Mouse (Mus musculus) stomach, embryonic 15.5 days (tissue): Measurements from ENCODE around the gene A430078G23Rik. TPM values are rescaled to one million over a fixed set of nuclear protein-coding genes. Genes with fewer than 3 reads are reported as not detected.
"Not testable (repeated sequence)": the region's sequence is repeated elsewhere in the genome, so short reads cannot be mapped to it uniquely, and the experiment has no call there.

Source experiments
- ATAC-seq: fragments of 200-750 bp; cut with Nextera tagmentation; 2 replicates; pipeline ENCODE4 v1.8.0; 2017; ENCODE audit warnings: low read depth, moderate number of reproducible peaks, moderate TSS enrichment; ENCODE audit not compliant: insufficient read depth, low FRiP score
- H3K27ac ChIP-seq: fragments of 300-500 bp; sonication (generic); 2 replicates; pipeline ENCODE4 v1.5.1; 2015; ENCODE audit warnings: mild to moderate bottlenecking, inconsistent platforms
- H3K27me3 ChIP-seq: fragments of 300-500 bp; sonication (generic); replicated peaks from 2 replicates; pipeline ENCODE4 v1.6.1; 2015; ENCODE audit warnings: inconsistent platforms
- H3K36me3 ChIP-seq: fragments of 300-500 bp; sonication (generic); 2 replicates; pipeline ENCODE4 v1.6.1; 2015; ENCODE audit warnings: inconsistent platforms
- H3K4me1 ChIP-seq: fragments of 300-500 bp; sonication (generic); 2 replicates; pipeline ENCODE4 v1.6.1; 2015; ENCODE audit warnings: inconsistent platforms
- H3K4me2 ChIP-seq: fragments of 300-500 bp; sonication (generic); 2 replicates; pipeline ENCODE4 v1.6.1; 2015; ENCODE audit warnings: mild to moderate bottlenecking, inconsistent platforms
- H3K4me3 ChIP-seq: fragments of 300-500 bp; sonication (generic); replicated peaks from 2 replicates; pipeline ENCODE4 v1.5.1; 2015; ENCODE audit warnings: inconsistent platforms
- H3K9ac ChIP-seq: fragments of 300-500 bp; sonication (generic); 2 replicates; pipeline ENCODE4 v1.6.1; 2015; ENCODE audit warnings: inconsistent platforms
- H3K9me3 ChIP-seq: fragments of 300-500 bp; sonication (generic); 2 replicates; pipeline ENCODE4 v1.6.1; 2016; ENCODE audit warnings: inconsistent platforms
- WGBS: fragments of 180-500 bp; shearing (Covaris S2); methylation state at CpG from one replicate; pipeline ENCODE4 v1.1.7; 2015; 5-methylcytosine and 5-hydroxymethylcytosine counted together
- polyA plus RNA-seq: library from polyadenylated mRNA; unstranded; fragments of >200 nt; fragmentation: Nextera tagmentation; extraction: Ambion mirVana; gene quantifications from 2 replicates; pipeline ENCODE4 v1.2.1, GENCODE M21; 2015

The A430078G23Rik gene
- polyA plus RNA-seq, 1 experiment from 2014 or later, result 0.71 TPM

- Histone ChIP-seq H3K4me1 (no peaks in the 10 kb centered on the region), H3K27ac (no peak overlapping the region), H3K36me3 (no peaks in the 10 kb centered on the region), H3K9ac (no peak overlapping the region), H3K9me3 (no peaks in the 10 kb centered on the region), H3K4me3 (no peak overlapping the region), H3K27me3 (no peaks in the 10 kb centered on the region), H3K4me2 (no peak overlapping the region)
- WGBS, result 43% methylated on average over 6 of the region's 6 CpGs
- ATAC-seq, result no peak
These were observed 22.6 kb upstream of the A430078G23Rik start for GRCm38 (mm10) chr8:3330662-3331061.

DNA sequence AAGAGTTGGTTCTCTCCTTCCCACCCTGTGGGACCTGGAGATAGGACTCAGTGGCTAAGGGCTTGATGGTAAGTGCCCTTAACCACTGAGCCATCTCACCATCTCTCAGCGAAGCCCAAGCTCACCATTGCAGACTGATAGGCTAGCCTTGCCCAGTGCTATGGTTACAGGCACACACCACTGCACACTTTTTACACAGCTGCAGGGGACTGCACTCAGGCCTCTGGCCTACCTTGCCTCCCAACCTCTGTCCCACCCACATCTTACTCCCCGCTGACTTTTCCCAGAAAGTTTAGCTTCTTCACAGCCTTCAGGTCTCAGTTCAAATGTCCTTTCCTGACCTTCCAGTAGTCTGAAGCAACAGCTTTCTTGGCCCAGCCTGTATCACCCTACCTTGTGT lies 21.5 kb upstream of the A430078G23Rik start:
- no peaks in the 10 kb centered on the region for H3K4me1 ChIP-seq
- no peak for ATAC-seq
- H3K4me2 ChIP-seq, result no peak overlapping the region
- H3K27me3 ChIP-seq, result no peaks in the 10 kb centered on the region
- H3K9ac ChIP-seq, result no peak overlapping the region
- no peaks in the 10 kb centered on the region for H3K36me3 ChIP-seq
- H3K27ac ChIP-seq, result no peak overlapping the region
- H3K9me3 ChIP-seq, result no peaks in the 10 kb centered on the region
- no peak overlapping the region for H3K4me3 ChIP-seq
- 78% methylated on average over 2 of the region's 2 CpGs for WGBS

- ATAC-seq, result no peak
- 92% methylated on average over 1 of the region's 1 CpGs for WGBS
- H3K9me3 ChIP-seq, result no peaks in the 10 kb centered on the region
- no peaks in the 10 kb centered on the region for H3K36me3 ChIP-seq
- H3K4me2 ChIP-seq, result no peak overlapping the region
- no peak overlapping the region for H3K27ac ChIP-seq
- no peaks in the 10 kb centered on the region for H3K4me1 ChIP-seq
- no peak overlapping the region for H3K4me3 ChIP-seq
- H3K9ac ChIP-seq, result no peak overlapping the region
- H3K27me3 ChIP-seq, result no peaks in the 10 kb centered on the region
These were observed 17.3 kb upstream of the A430078G23Rik start for GRCm38 (mm10) chr8:3335881-3336280.

GRCm38 (mm10) chr8:3336658-3337524 lies 16.3 kb upstream of the A430078G23Rik start:
- Histone ChIP-seq H3K9ac (no peak overlapping the region), H3K4me2 (no peak overlapping the region), H3K36me3 (no peaks in the 10 kb centered on the region), H3K9me3 (no peaks in the 10 kb centered on the region), H3K27ac (no peak overlapping the region), H3K27me3 (no peaks in the 10 kb centered on the region), H3K4me1 (no peaks in the 10 kb centered on the region), H3K4me3 (no peak overlapping the region)
- ATAC-seq, result peak; percentile 35; the same call in 1 of the 2 replicates
- 61% methylated on average over 9 of the region's 9 CpGs for WGBS

GRCm38 (mm10) chr8:3337525-3337824 lies 15.7 kb upstream of the A430078G23Rik start:
- not testable (repeated sequence) for H3K4me1 ChIP-seq, H3K9ac ChIP-seq, H3K27ac ChIP-seq, ATAC-seq, H3K36me3 ChIP-seq, H3K4me2 ChIP-seq, H3K27me3 ChIP-seq, H3K9me3 ChIP-seq, H3K4me3 ChIP-seq
- WGBS, result 79% methylated on average over 3 of the region's 3 CpGs

GRCm38 (mm10) chr8:3337971-3338370 lies 15.2 kb upstream of the A430078G23Rik start:
- Histone ChIP-seq H3K9ac (no peak overlapping the region), H3K27me3 (no peaks in the 10 kb centered on the region), H3K4me1 (no peaks in the 10 kb centered on the region), H3K4me2 (no peak overlapping the region), H3K27ac (no peak overlapping the region), H3K4me3 (no peak overlapping the region), H3K9me3 (no peaks in the 10 kb centered on the region), H3K36me3 (no peaks in the 10 kb centered on the region)
- ATAC-seq, result no peak
- WGBS, result 88% methylated on average over 11 of the region's 11 CpGs

DNA sequence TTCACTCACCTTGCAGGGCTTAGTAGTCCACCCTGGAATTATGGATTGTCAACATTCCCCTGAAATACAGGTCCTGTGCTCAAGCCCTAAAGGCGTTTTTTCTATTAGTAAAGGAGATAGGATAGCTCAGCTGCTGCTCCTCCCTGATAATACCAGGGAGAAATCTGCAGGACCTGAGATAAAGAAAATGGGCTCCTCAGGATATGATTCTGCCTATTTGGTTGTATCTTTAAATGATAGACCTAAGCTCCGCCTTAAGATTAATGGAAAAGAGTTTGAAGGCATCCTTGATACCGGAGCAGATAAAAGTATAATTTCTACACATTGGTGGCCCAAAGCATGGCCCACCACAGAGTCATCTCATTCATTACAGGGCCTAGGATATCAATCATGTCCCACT lies 12.5 kb upstream of the A430078G23Rik start:
- 84% methylated on average over 3 of the region's 3 CpGs for WGBS
- not testable (repeated sequence) for H3K27ac ChIP-seq, H3K27me3 ChIP-seq, H3K9ac ChIP-seq, H3K4me1 ChIP-seq, ATAC-seq, H3K4me2 ChIP-seq, H3K4me3 ChIP-seq, H3K36me3 ChIP-seq, H3K9me3 ChIP-seq

GRCm38 (mm10) chr8:3345337-3345736 lies 7.9 kb upstream of the A430078G23Rik start:
- Histone ChIP-seq H3K9me3 (no peaks in the 10 kb centered on the region), H3K36me3 (no peaks in the 10 kb centered on the region), H3K4me2 (no peak overlapping the region), H3K27me3 (no peaks in the 10 kb centered on the region), H3K9ac (no peak overlapping the region), H3K27ac (no peak overlapping the region), H3K4me1 (no peaks in the 10 kb centered on the region), H3K4me3 (no peak overlapping the region)
- 92% methylated on average over 6 of the region's 6 CpGs for WGBS
- ATAC-seq, result no peak

GRCm38 (mm10) chr8:3346691-3347413 lies 6.4 kb upstream of the A430078G23Rik start:
- H3K9me3 ChIP-seq, result no peaks in the 10 kb centered on the region
- no peak overlapping the region for H3K4me2 ChIP-seq
- H3K27me3 ChIP-seq, result no peaks in the 10 kb centered on the region
- H3K9ac ChIP-seq, result no peak overlapping the region
- no peaks in the 10 kb centered on the region for H3K4me1 ChIP-seq
- H3K4me3 ChIP-seq, result no peak overlapping the region
- H3K36me3 ChIP-seq, result no peaks in the 10 kb centered on the region
- no peak overlapping the region for H3K27ac ChIP-seq
- 74% methylated on average over 5 of the region's 5 CpGs for WGBS
- no peak for ATAC-seq

DNA sequence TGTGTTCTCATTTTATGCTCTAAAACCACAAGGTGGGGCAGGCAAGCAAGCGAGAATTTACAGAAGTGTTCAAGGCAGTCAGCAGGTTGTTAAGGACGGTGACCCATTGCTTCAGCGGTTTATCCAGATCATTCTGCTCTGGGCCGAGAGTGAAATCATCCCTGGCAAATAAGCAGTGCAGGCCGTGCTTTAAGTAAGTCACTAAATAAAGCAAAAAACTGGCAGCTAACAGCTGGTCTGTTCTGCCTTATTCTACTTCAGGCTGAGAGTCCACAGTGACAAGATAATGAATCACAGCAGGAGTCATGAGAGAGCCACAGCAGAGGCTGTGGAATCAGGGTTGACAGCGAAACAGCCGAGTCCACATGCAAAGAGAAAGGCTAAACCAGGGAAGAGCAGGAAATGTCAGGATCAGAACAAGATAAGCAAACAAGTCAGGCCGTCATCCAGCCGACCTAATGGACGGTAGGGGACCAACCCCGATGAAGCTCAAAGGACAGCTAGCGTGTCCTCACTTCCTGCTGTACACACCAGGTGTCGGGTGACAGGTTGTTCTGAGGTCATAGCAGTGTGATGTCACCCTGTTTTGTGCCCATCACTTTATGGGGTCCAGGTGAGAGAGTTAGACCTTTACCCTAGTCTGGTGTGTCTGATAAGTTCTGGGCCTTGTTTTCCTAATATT lies 4.9 kb upstream of the A430078G23Rik start:
- WGBS, result 24% methylated on average over 13 of the region's 13 CpGs
- Histone ChIP-seq H3K4me3 (no peak overlapping the region), H3K9ac (no peak overlapping the region), H3K4me2 (no peak overlapping the region), H3K27ac (no peak overlapping the region), H3K9me3 (no peaks in the 10 kb centered on the region), H3K27me3 (no peaks in the 10 kb centered on the region), H3K4me1 (no peaks in the 10 kb centered on the region), H3K36me3 (no peaks in the 10 kb centered on the region)
- peak; percentile 60 for ATAC-seq

DNA sequence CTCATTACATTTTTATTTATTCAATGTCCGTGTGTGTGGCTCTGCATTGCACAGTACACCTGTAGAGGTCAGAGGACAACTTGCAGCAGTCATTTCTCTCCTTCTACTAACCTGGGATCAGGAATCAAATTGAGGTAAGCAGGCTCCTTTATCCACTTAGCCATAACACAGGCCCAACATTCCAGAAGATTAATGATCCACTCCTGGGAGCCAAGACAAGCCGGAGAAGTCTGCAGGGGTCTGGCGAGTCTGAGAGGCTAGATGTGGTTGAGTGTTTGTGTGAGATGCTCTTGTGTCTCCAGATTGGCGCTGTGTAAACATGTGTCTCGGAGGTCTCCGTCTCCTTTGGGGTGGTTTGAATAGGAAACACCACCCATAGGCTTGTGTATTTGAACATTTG lies 2.5 kb upstream of the A430078G23Rik start:
- Histone ChIP-seq H3K36me3 (no peaks in the 10 kb centered on the region), H3K4me1 (no peaks in the 10 kb centered on the region), H3K9me3 (no peaks in the 10 kb centered on the region), H3K9ac (no peak overlapping the region), H3K4me2 (no peak overlapping the region), H3K4me3 (no peak overlapping the region), H3K27me3 (no peaks in the 10 kb centered on the region), H3K27ac (no peak overlapping the region)
- WGBS, result 36% methylated on average over 6 of the region's 6 CpGs
- no peak for ATAC-seq

DNA sequence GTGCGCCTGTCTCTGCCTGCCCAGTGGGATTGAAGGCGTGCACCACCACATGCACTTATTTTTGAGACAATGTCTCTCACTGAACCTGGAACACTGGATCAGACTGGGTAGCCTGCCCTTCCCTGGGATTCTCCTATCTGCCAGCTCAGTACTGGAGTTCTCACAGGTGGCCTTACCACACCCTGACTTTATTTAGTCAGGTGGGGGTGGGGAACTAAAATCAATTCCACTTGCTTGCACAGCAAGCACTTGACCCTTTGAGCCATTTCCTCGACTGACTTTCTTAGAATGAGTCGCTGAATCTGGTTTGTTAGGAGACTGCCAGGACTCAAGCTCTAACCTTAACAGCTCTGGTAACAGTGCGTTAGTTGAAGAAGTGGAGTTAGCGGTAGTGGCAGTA lies 500 bp upstream of the A430078G23Rik start:
- Histone ChIP-seq H3K9me3 (no peaks in the 10 kb centered on the region), H3K4me1 (no peaks in the 10 kb centered on the region), H3K4me2 (no peak overlapping the region), H3K9ac (no peak overlapping the region), H3K4me3 (no peak overlapping the region), H3K27ac (peak overlapping the region; percentile 53), H3K36me3 (no peaks in the 10 kb centered on the region), H3K27me3 (no peaks in the 10 kb centered on the region)
- ATAC-seq, result peak; percentile 68
- 60% methylated on average over 6 of the region's 6 CpGs for WGBS
